Mouse (Mus musculus): ENCODE measurements around the gene 1700021F05Rik. TPM values are rescaled to one million over a fixed set of nuclear protein-coding genes. Genes with fewer than 3 reads are reported as not detected.

Gene 1700021F05Rik
- polyA plus RNA-seq, 1 experiment = 30.9 TPM

DNA sequence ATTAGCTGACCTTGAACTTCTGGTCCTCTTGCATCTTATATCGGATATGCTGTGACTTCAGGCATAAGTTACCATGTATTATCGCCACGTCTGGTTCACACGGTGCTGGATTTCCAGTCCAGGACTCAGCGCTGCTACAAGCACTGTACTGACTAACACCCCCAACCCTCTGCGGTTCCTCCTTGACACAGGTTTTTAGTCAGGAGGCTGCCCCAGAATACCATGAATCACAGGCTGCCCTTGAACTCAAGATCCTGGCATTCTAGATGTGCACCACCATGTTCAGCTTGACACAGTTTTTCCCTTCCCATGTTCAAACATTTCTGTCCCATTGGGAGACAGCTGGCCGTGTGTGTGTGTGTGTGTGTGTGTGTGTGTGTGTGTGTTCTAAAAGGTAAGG lies 51.7 kb downstream of the 1700021F05Rik start:
- TF ChIP-seq CTCF (IDR thresholded peaks at IDR 0.05; ENCODE audit: extremely low read depth, insufficient read depth, low read length) (no peak), POLR2A (IDR thresholded peaks at IDR 0.05; ENCODE audit: extremely low read depth, insufficient read depth, low read length) (no peak)
- H3K4me3 ChIP-seq (ENCODE audit: insufficient read depth, low read length) = no peak overlapping the region
- H3K4me1 ChIP-seq (ENCODE audit: control insufficient read depth, insufficient read depth, low read length) = no peaks in the 10 kb centered on the region
- H3K27ac ChIP-seq (ENCODE audit: insufficient read depth, low read length) = no peak overlapping the region

GRCm38 (mm10) chr10:43488258-43488657 lies 52.5 kb downstream of the 1700021F05Rik start:
- Histone ChIP-seq H3K4me1 (ENCODE audit: control insufficient read depth, insufficient read depth, low read length) (no peaks in the 10 kb centered on the region), H3K4me3 (ENCODE audit: insufficient read depth, low read length) (no peak overlapping the region), H3K27ac (ENCODE audit: insufficient read depth, low read length) (no peak overlapping the region)
- no peak for TF ChIP-seq POLR2A (IDR thresholded peaks at IDR 0.05; ENCODE audit: extremely low read depth, insufficient read depth, low read length)
- TF ChIP-seq CTCF (IDR thresholded peaks at IDR 0.05; ENCODE audit: extremely low read depth, insufficient read depth, low read length) = no peak

GRCm38 (mm10) chr10:43487441-43488010 lies 53.3 kb downstream of the 1700021F05Rik start:
- no peaks in the 10 kb centered on the region for H3K4me1 ChIP-seq (ENCODE audit: control insufficient read depth, insufficient read depth, low read length)
- H3K27ac ChIP-seq (ENCODE audit: insufficient read depth, low read length) = no peak overlapping the region
- TF ChIP-seq POLR2A (IDR thresholded peaks at IDR 0.05; ENCODE audit: extremely low read depth, insufficient read depth, low read length) = no peak
- no peak for TF ChIP-seq CTCF (IDR thresholded peaks at IDR 0.05; ENCODE audit: extremely low read depth, insufficient read depth, low read length)
- no peak overlapping the region for H3K4me3 ChIP-seq (ENCODE audit: insufficient read depth, low read length)

DNA sequence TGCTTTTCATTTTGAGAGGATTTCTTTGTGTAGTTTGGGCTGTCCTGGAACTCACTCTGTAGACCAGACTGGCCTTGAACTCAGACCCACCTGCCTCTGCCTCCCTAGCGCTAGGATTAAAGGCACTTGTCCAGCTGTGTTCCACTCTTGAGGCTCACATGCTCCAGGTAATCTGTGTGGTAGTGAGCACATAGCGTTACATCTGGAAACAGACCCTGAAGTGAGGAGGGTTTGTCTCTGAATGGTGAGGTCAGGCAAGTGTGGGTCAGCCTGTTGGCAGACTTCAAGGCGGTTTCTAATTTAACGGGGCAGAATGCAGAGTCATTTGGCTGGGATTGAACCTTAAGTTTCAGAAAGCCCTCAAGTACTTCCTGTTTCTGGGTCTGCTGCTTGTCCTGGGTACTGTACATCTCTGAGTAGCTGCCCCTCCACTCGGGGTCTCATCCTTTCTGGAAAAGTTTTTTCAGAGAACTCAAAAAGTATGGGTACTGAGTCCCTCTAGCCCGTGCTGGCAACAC lies 55.0 kb downstream of the 1700021F05Rik start:
- Histone ChIP-seq H3K4me3 (ENCODE audit: insufficient read depth, low read length) (no peak overlapping the region), H3K4me1 (ENCODE audit: control insufficient read depth, insufficient read depth, low read length) (no peaks in the 10 kb centered on the region), H3K27ac (ENCODE audit: insufficient read depth, low read length) (no peak overlapping the region)
- no peak for TF ChIP-seq CTCF (IDR thresholded peaks at IDR 0.05; ENCODE audit: extremely low read depth, insufficient read depth, low read length)

DNA sequence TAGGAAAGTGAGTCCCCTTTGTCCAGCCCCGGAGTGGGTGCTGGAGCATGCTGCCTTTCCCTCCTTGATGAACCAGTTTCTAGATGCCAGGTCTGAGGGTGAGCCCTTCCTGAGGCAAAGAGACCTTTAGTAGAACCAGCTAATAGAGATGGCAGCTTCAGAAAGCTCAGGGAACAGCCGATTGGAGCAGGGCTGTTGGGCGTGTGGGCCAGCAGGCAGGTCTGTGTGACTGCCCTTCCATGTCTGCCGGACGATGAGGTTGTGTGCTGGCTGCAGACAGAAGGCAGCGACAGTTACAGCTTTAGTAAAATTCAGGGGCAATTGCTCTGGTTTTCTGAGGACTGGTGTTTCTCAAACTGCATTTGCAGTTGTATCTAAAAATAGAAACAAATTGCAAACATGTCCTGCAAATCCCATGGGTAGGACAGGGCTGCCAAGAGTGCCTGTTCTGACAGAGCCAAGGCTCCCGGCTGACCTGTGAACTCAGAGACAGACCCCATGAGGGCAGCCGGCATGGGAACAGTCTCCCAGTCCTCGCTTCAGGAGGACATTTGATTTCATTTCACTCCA lies 57.3 kb downstream of the 1700021F05Rik start:
- no peak overlapping the region for H3K4me3 ChIP-seq (ENCODE audit: insufficient read depth, low read length)
- no peaks in the 10 kb centered on the region for H3K4me1 ChIP-seq (ENCODE audit: control insufficient read depth, insufficient read depth, low read length)
- no peak for TF ChIP-seq CTCF (IDR thresholded peaks at IDR 0.05; ENCODE audit: extremely low read depth, insufficient read depth, low read length)
- H3K27ac ChIP-seq (ENCODE audit: insufficient read depth, low read length) = no peak overlapping the region

DNA sequence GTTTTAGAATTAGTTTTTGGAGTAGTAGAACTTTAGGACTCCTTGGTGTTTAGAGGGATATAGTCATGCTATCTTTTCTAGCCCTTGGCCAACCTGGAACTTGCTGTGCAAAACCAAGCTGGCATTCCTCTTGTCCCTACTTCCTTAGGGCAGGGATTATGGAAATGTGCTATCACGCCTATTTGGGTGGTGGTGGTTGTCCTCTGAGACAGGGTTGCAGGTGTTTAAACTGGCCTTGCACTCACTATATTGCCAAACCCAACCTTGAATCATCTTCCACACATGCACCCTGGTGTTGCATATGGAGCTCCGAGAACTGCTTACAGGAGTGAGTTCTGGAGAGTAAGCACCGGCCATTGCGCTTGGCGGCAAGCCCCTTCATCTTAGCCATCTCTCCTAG lies 58.8 kb downstream of the 1700021F05Rik start:
- Histone ChIP-seq H3K4me3 (ENCODE audit: insufficient read depth, low read length) (no peak overlapping the region), H3K27ac (ENCODE audit: insufficient read depth, low read length) (no peak overlapping the region), H3K4me1 (ENCODE audit: control insufficient read depth, insufficient read depth, low read length) (peaks cover 2% of the 10 kb centered on the region; the same call in 1 of the 2 replicates)
- TF ChIP-seq CTCF (IDR thresholded peaks at IDR 0.05; ENCODE audit: extremely low read depth, insufficient read depth, low read length) (no peak), POLR2A (IDR thresholded peaks at IDR 0.05; ENCODE audit: extremely low read depth, insufficient read depth, low read length) (no peak)

DNA sequence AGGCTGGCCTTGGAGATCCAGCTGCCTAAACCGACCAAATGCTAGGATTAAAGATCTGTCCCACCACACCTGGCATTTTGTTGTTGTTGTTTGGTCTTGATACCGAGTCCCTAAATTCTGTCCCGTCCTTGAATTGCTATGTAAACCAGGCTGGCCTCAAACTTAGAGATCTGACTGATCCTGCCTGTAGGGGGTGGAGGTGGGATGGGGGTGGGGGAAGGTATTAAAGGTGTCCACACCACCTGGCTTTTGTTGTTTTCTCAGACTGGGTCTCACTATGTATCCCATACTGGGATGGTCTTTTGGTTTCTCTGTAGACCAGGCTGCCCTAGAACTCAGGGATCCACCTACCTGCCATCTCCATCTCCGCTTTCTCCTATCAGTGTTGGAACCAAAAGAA lies 59.6 kb downstream of the 1700021F05Rik start:
- no peak for TF ChIP-seq POLR2A (IDR thresholded peaks at IDR 0.05; ENCODE audit: extremely low read depth, insufficient read depth, low read length)
- Histone ChIP-seq H3K4me1 (ENCODE audit: control insufficient read depth, insufficient read depth, low read length) (peaks cover 2% of the 10 kb centered on the region; the same call in 1 of the 2 replicates), H3K4me3 (ENCODE audit: insufficient read depth, low read length) (no peak overlapping the region)

DNA sequence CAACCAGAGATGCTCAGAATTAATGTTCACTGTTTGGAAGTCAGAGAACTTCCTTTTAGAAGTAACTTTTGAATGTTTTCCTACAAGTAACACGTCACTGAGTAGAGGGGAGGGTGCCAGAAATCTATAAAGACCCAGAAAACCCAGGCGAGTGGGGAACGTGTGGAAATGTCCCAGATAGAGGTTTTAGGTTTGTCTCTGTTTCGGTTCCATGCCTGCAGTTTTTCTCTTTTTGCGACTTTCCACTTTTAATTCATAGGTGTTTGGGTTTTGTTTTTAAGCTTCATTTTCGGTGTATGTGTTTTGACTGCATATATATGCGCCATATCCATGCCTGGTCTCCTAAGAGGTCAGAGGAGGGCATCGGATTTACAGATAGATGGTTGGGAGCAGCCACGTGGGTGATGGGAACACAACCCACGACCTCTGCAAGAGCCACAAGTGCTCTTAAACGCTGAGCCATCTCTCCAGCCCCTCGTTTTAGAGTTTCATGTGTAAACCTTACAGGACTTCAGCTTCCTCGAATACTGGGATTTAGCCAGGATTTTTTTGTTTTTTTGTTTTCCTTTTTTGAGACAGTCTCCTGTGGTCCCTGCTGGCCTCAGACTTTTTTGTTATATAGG lies 60.5 kb downstream of the 1700021F05Rik start:
- TF ChIP-seq CTCF (IDR thresholded peaks at IDR 0.05; ENCODE audit: extremely low read depth, insufficient read depth, low read length) = no peak
- TF ChIP-seq POLR2A (IDR thresholded peaks at IDR 0.05; ENCODE audit: extremely low read depth, insufficient read depth, low read length) = no peak
- peak overlapping the region; percentile 53 for H3K4me3 ChIP-seq (ENCODE audit: insufficient read depth, low read length)
- H3K27ac ChIP-seq (ENCODE audit: insufficient read depth, low read length) = no peak overlapping the region
- H3K4me1 ChIP-seq (ENCODE audit: control insufficient read depth, insufficient read depth, low read length) = peaks cover 2% of the 10 kb centered on the region; the same call in 1 of the 2 replicates

More for the DNA sequence above, 59.6 kb downstream of the 1700021F05Rik start:
- no peak overlapping the region for H3K27ac ChIP-seq (ENCODE audit: insufficient read depth, low read length)

DNA sequence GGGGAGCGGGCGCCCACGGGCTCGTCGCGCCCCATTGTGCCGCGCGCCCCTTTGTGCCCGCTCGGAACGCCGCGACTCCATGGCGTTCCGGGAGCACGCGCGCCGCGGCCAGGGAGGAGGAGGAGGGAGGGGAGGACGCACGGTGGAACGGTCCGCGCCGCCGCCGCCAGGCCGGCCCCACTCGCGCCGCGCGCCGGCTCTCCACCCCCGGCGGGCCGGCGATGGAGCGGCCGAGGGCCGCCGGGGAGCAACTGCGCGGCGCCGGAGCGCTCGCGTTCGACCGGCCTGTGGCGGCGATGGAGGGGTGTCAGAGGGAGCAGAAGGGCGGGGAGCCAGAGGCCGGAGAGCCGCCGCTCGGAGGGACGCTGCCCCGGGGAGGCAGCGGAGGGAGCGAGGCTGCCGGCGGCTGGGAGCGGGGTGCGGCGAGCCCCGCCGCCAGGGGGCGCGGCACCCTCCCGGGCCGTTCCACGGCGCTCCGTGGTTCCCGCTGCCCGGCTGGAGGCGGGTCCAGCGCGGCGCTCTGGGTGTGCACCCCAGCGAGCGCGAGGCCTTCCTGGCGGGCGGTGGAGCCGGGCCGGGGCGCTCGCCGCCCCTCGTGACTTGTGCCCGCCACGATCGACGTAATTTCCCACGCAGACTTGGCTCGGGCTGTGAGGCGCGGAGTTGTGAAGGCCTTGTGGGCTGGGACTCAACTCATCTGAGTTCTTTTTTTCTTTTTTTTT lies 61.2 kb downstream of the 1700021F05Rik start:
- peak overlapping the region; percentile 53 for H3K4me3 ChIP-seq (ENCODE audit: insufficient read depth, low read length)
- TF ChIP-seq CTCF (IDR thresholded peaks at IDR 0.05; ENCODE audit: extremely low read depth, insufficient read depth, low read length) (no peak), POLR2A (IDR thresholded peaks at IDR 0.05; ENCODE audit: extremely low read depth, insufficient read depth, low read length) (no peak)
- peak overlapping the region; percentile 70 for H3K27ac ChIP-seq (ENCODE audit: insufficient read depth, low read length)
- peaks cover 4% of the 10 kb centered on the region; the same call in 1 of the 2 replicates for H3K4me1 ChIP-seq (ENCODE audit: control insufficient read depth, insufficient read depth, low read length)

Measured in cortical plate, adult 2 months (tissue).